Mouse (Mus musculus) hindbrain, embryonic 13.5 days (tissue): ENCODE measurements at regions not wholly inside any gene's neighbourhood (a gene's known extent, or its start where the extent isn't known, plus 50 kb on each side); places are given as distances from the start of the nearest gene placed in this dataset.

Experiments
- ATAC-seq: fragments of 200-750 bp; cut with Nextera tagmentation; 2 replicates; pipeline ENCODE4 v1.8.0; 2017; ENCODE audit warnings: moderate TSS enrichment; ENCODE audit not compliant: low FRiP score
- H3K27ac ChIP-seq: fragments of 300-500 bp; sonication (generic); 2 replicates; pipeline ENCODE4 v1.5.1; 2015; ENCODE audit warnings: inconsistent platforms, mild to moderate bottlenecking, moderate library complexity
- H3K27me3 ChIP-seq: fragments of 300-500 bp; sonication (generic); 2 replicates; pipeline ENCODE4 v1.6.1; 2015; ENCODE audit warnings: mild to moderate bottlenecking, inconsistent platforms
- H3K36me3 ChIP-seq: fragments of 300-500 bp; sonication (generic); 2 replicates; pipeline ENCODE4 v1.6.1; 2015; ENCODE audit warnings: mild to moderate bottlenecking, inconsistent platforms
- H3K4me1 ChIP-seq: fragments of 300-500 bp; sonication (generic); replicated peaks from 2 replicates; pipeline ENCODE4 v1.6.1; 2015; ENCODE audit warnings: inconsistent platforms
- H3K4me2 ChIP-seq: fragments of 300-500 bp; sonication (generic); 2 replicates; pipeline ENCODE4 v1.6.1; 2015; ENCODE audit warnings: inconsistent platforms, mild to moderate bottlenecking, moderate library complexity
- H3K4me3 ChIP-seq: fragments of 300-500 bp; sonication (generic); 2 replicates; pipeline ENCODE4 v1.5.1; 2015; ENCODE audit warnings: mild to moderate bottlenecking, inconsistent platforms
- H3K9ac ChIP-seq: fragments of 300-500 bp; sonication (generic); 2 replicates; pipeline ENCODE4 v1.6.1; 2015; ENCODE audit warnings: mild to moderate bottlenecking, inconsistent platforms
- H3K9me3 ChIP-seq: fragments of 300-500 bp; sonication (generic); 2 replicates; pipeline ENCODE4 v1.6.1; 2016; ENCODE audit warnings: inconsistent platforms
- WGBS: fragments of 180-500 bp; shearing (Covaris S2); methylation state at CpG from one replicate; pipeline ENCODE4 v1.1.7; 2015; 5-methylcytosine and 5-hydroxymethylcytosine counted together

- no peaks in the 10 kb centered on the region for H3K9me3 ChIP-seq
- no peak overlapping the region for H3K4me3 ChIP-seq
- no peak overlapping the region for H3K27ac ChIP-seq
- H3K4me2 ChIP-seq, result no peak overlapping the region
- no peak for ATAC-seq
- H3K4me1 ChIP-seq, result peaks cover 6% of the 10 kb centered on the region
- no peak overlapping the region for H3K9ac ChIP-seq
- H3K27me3 ChIP-seq, result no peaks in the 10 kb centered on the region
- no peaks in the 10 kb centered on the region for H3K36me3 ChIP-seq
- WGBS, result 70% methylated on average over 4 of the region's 4 CpGs
Observed at GRCm38 (mm10) chr11:24328481-24328880, 250.6 kb downstream of the Bcl11a start.

GRCm38 (mm10) chr11:24330366-24331124 is 252.7 kb downstream of the Bcl11a start:
- no peak overlapping the region for H3K27ac ChIP-seq
- H3K36me3 ChIP-seq, result no peaks in the 10 kb centered on the region
- no peaks in the 10 kb centered on the region for H3K27me3 ChIP-seq
- ATAC-seq, result no peak
- 73% methylated on average over 10 of the region's 10 CpGs for WGBS
- H3K9me3 ChIP-seq, result no peaks in the 10 kb centered on the region
- no peak overlapping the region for H3K9ac ChIP-seq
- no peak overlapping the region for H3K4me2 ChIP-seq
- H3K4me1 ChIP-seq, result peaks cover 6% of the 10 kb centered on the region
- H3K4me3 ChIP-seq, result no peak overlapping the region

GRCm38 (mm10) chr11:24332241-24332640 is 254.4 kb downstream of the Bcl11a start:
- H3K27me3 ChIP-seq, result no peaks in the 10 kb centered on the region
- peaks cover 6% of the 10 kb centered on the region for H3K4me1 ChIP-seq
- H3K4me2 ChIP-seq, result no peak overlapping the region
- no peaks in the 10 kb centered on the region for H3K36me3 ChIP-seq
- H3K9me3 ChIP-seq, result no peaks in the 10 kb centered on the region
- WGBS, result 93% methylated on average over 3 of the region's 3 CpGs
- ATAC-seq, result no peak
- no peak overlapping the region for H3K9ac ChIP-seq
- no peak overlapping the region for H3K27ac ChIP-seq
- H3K4me3 ChIP-seq, result no peak overlapping the region

- Histone ChIP-seq H3K27me3 (no peaks in the 10 kb centered on the region), H3K9me3 (no peaks in the 10 kb centered on the region), H3K4me2 (no peak overlapping the region), H3K4me3 (no peak overlapping the region), H3K27ac (no peak overlapping the region), H3K4me1 (peaks cover 9% of the 10 kb centered on the region), H3K36me3 (no peaks in the 10 kb centered on the region), H3K9ac (no peak overlapping the region)
- WGBS, result 87% methylated on average over 6 of the region's 6 CpGs
- no peak for ATAC-seq
Observed at GRCm38 (mm10) chr11:24333111-24333510, 255.3 kb downstream of the Bcl11a start.

GRCm38 (mm10) chr11:24335256-24335655 is 257.4 kb downstream of the Bcl11a start:
- peaks cover 7% of the 10 kb centered on the region for H3K4me1 ChIP-seq
- H3K9me3 ChIP-seq, result no peaks in the 10 kb centered on the region
- H3K27ac ChIP-seq, result no peak overlapping the region
- WGBS, result 93% methylated on average over 4 of the region's 4 CpGs
- ATAC-seq, result no peak
- H3K4me2 ChIP-seq, result no peak overlapping the region
- H3K4me3 ChIP-seq, result no peak overlapping the region
- no peaks in the 10 kb centered on the region for H3K36me3 ChIP-seq
- H3K9ac ChIP-seq, result no peak overlapping the region
- H3K27me3 ChIP-seq, result no peaks in the 10 kb centered on the region

- Histone ChIP-seq H3K4me2 (no peak overlapping the region), H3K4me3 (no peak overlapping the region), H3K27ac (no peak overlapping the region), H3K36me3 (no peaks in the 10 kb centered on the region), H3K9ac (no peak overlapping the region), H3K27me3 (0 out of 2 replicates have a peak, but pooled peaks cover 4% of the 10 kb centered on the region), H3K9me3 (no peaks in the 10 kb centered on the region), H3K4me1 (peaks cover 6% of the 10 kb centered on the region; the same call in 1 of the 2 replicates)
- WGBS, result 82% methylated on average over 1 of the region's 1 CpGs
- ATAC-seq, result no peak
Observed at GRCm38 (mm10) chr11:24338111-24338510, 260.3 kb downstream of the Bcl11a start.

GRCm38 (mm10) chr11:24339061-24339460 is 261.2 kb downstream of the Bcl11a start:
- Histone ChIP-seq H3K27ac (no peak overlapping the region), H3K9ac (no peak overlapping the region), H3K4me2 (no peak overlapping the region), H3K36me3 (no peaks in the 10 kb centered on the region), H3K4me1 (peaks cover 6% of the 10 kb centered on the region; the same call in 1 of the 2 replicates), H3K4me3 (no peak overlapping the region), H3K27me3 (0 out of 2 replicates have a peak, but pooled peaks cover 4% of the 10 kb centered on the region), H3K9me3 (no peaks in the 10 kb centered on the region)
- ATAC-seq, result no peak
- 45% methylated on average over 2 of the region's 2 CpGs for WGBS

GRCm38 (mm10) chr11:24340677-24341076 is 262.8 kb downstream of the Bcl11a start:
- no peak overlapping the region for H3K4me2 ChIP-seq
- H3K27ac ChIP-seq, result no peak overlapping the region
- 78% methylated on average over 2 of the region's 2 CpGs for WGBS
- no peaks in the 10 kb centered on the region for H3K36me3 ChIP-seq
- no peak overlapping the region for H3K4me3 ChIP-seq
- 0 out of 2 replicates have a peak, but pooled peaks cover 6% of the 10 kb centered on the region for H3K27me3 ChIP-seq
- no peak for ATAC-seq
- H3K4me1 ChIP-seq, result peaks cover 6% of the 10 kb centered on the region; the same call in 1 of the 2 replicates
- H3K9ac ChIP-seq, result no peak overlapping the region
- H3K9me3 ChIP-seq, result no peaks in the 10 kb centered on the region

- ATAC-seq, result no peak
- Histone ChIP-seq H3K9me3 (no peaks in the 10 kb centered on the region), H3K9ac (no peak overlapping the region), H3K27me3 (0 out of 2 replicates have a peak, but pooled peaks cover 6% of the 10 kb centered on the region), H3K4me3 (no peak overlapping the region), H3K27ac (no peak overlapping the region), H3K4me1 (peaks cover 6% of the 10 kb centered on the region; the same call in 1 of the 2 replicates), H3K36me3 (no peaks in the 10 kb centered on the region), H3K4me2 (no peak overlapping the region)
- 82% methylated on average over 3 of the region's 3 CpGs for whole genome bisulfite sequencing
Observed at GRCm38 (mm10) chr11:24341650-24342049, 263.8 kb downstream of the Bcl11a start.

- WGBS, result 58% methylated on average over 2 of the region's 2 CpGs
- Histone ChIP-seq H3K27ac (no peak overlapping the region), H3K4me1 (peaks cover 11% of the 10 kb centered on the region), H3K36me3 (no peaks in the 10 kb centered on the region), H3K9me3 (no peaks in the 10 kb centered on the region), H3K27me3 (0 out of 2 replicates have a peak, but pooled peaks cover 6% of the 10 kb centered on the region), H3K4me3 (no peak overlapping the region), H3K9ac (no peak overlapping the region), H3K4me2 (no peak overlapping the region)
- no peak for ATAC-seq
Observed at GRCm38 (mm10) chr11:24342176-24342575, 264.3 kb downstream of the Bcl11a start.

- WGBS, result 79% methylated on average over 2 of the region's 2 CpGs
- ATAC-seq, result no peak
- H3K4me2 ChIP-seq, result no peak overlapping the region
Observed at GRCm38 (mm10) chr11:24342732-24343131, 264.9 kb downstream of the Bcl11a start.

GRCm38 (mm10) chr11:24347225-24347624 is 269.4 kb downstream of the Bcl11a start:
- 0 out of 2 replicates have a peak, but pooled peaks cover 9% of the 10 kb centered on the region for H3K27me3 ChIP-seq
- H3K4me3 ChIP-seq, result no peak overlapping the region
- no peak overlapping the region for H3K4me2 ChIP-seq
- ATAC-seq, result no peak
- H3K9ac ChIP-seq, result no peak overlapping the region
- H3K4me1 ChIP-seq, result peaks cover 17% of the 10 kb centered on the region
- no peak overlapping the region for H3K27ac ChIP-seq
- no peaks in the 10 kb centered on the region for H3K9me3 ChIP-seq
- 28% methylated on average over 12 of the region's 12 CpGs for WGBS
- no peaks in the 10 kb centered on the region for H3K36me3 ChIP-seq

More at GRCm38 (mm10) chr11:24342732-24343131, 264.9 kb downstream of the Bcl11a start:
- H3K27ac ChIP-seq, result no peak overlapping the region
- no peak overlapping the region for H3K9ac ChIP-seq
- peaks cover 15% of the 10 kb centered on the region for H3K4me1 ChIP-seq
- no peaks in the 10 kb centered on the region for H3K9me3 ChIP-seq
- H3K36me3 ChIP-seq, result no peaks in the 10 kb centered on the region
- 0 out of 2 replicates have a peak, but pooled peaks cover 6% of the 10 kb centered on the region for H3K27me3 ChIP-seq
- no peak overlapping the region for H3K4me3 ChIP-seq

- no peak for ATAC-seq
- Histone ChIP-seq H3K4me2 (no peak overlapping the region), H3K9ac (no peak overlapping the region), H3K27me3 (0 out of 2 replicates have a peak, but pooled peaks cover 6% of the 10 kb centered on the region), H3K4me3 (no peak overlapping the region), H3K36me3 (no peaks in the 10 kb centered on the region), H3K27ac (no peak overlapping the region), H3K4me1 (peaks cover 17% of the 10 kb centered on the region), H3K9me3 (no peaks in the 10 kb centered on the region)
- WGBS, result 80% methylated on average over 4 of the region's 4 CpGs
Observed at GRCm38 (mm10) chr11:24348741-24349140, 270.9 kb downstream of the Bcl11a start.
